Mouse (Mus musculus): ENCODE measurements at regions not wholly inside any gene's neighbourhood (a gene's known extent, or its start where the extent isn't known, plus 50 kb on each side); places are given as distances from the start of the nearest gene placed in this dataset.

- no peak for ATAC-seq (replicated peaks; ENCODE audit: low FRiP score, poor library complexity, severe bottlenecking)
These were observed 312.7 kb upstream of the Auts2 start for GRCm38 (mm10) chr5:132855619-132856510.

- no peak for ATAC-seq (replicated peaks; ENCODE audit: low FRiP score, poor library complexity, severe bottlenecking)
These were observed 307.6 kb upstream of the Auts2 start for GRCm38 (mm10) chr5:132850770-132851169.

GRCm38 (mm10) chr5:132848086-132848485 is 304.9 kb upstream of the Auts2 start:
- ATAC-seq (replicated peaks; ENCODE audit: low FRiP score, poor library complexity, severe bottlenecking), result no peak

GRCm38 (mm10) chr5:132843284-132843683 is 300.1 kb upstream of the Auts2 start:
- no peak for ATAC-seq (replicated peaks; ENCODE audit: low FRiP score, poor library complexity, severe bottlenecking)

GRCm38 (mm10) chr5:132841794-132842193 is 298.6 kb upstream of the Auts2 start:
- ATAC-seq (replicated peaks; ENCODE audit: low FRiP score, poor library complexity, severe bottlenecking), result no peak

GRCm38 (mm10) chr5:132837420-132837819 is 294.3 kb upstream of the Auts2 start:
- no peak for ATAC-seq (replicated peaks; ENCODE audit: low FRiP score, poor library complexity, severe bottlenecking)

- no peak for ATAC-seq (replicated peaks; ENCODE audit: low FRiP score, poor library complexity, severe bottlenecking)
These were observed 285.8 kb upstream of the Auts2 start for GRCm38 (mm10) chr5:132828993-132829392.

- no peak for ATAC-seq (replicated peaks; ENCODE audit: low FRiP score, poor library complexity, severe bottlenecking)
These were observed 284.6 kb upstream of the Auts2 start for GRCm38 (mm10) chr5:132827555-132828333.

- no peak for ATAC-seq (replicated peaks; ENCODE audit: low FRiP score, poor library complexity, severe bottlenecking)
These were observed 282.9 kb upstream of the Auts2 start for GRCm38 (mm10) chr5:132826009-132826408.

GRCm38 (mm10) chr5:132817665-132818064 is 274.5 kb upstream of the Auts2 start:
- no peak for ATAC-seq (replicated peaks; ENCODE audit: low FRiP score, poor library complexity, severe bottlenecking)

- no peak for ATAC-seq (replicated peaks; ENCODE audit: low FRiP score, poor library complexity, severe bottlenecking)
These were observed 266.0 kb upstream of the Auts2 start for GRCm38 (mm10) chr5:132809181-132809580.

GRCm38 (mm10) chr5:132796061-132796460 is 252.9 kb upstream of the Auts2 start:
- no peak for ATAC-seq (replicated peaks; ENCODE audit: low FRiP score, poor library complexity, severe bottlenecking)

GRCm38 (mm10) chr5:132792484-132792883 is 249.3 kb upstream of the Auts2 start:
- ATAC-seq (replicated peaks; ENCODE audit: low FRiP score, poor library complexity, severe bottlenecking), result no peak

GRCm38 (mm10) chr5:132785291-132785690 is 242.1 kb upstream of the Auts2 start:
- no peak for ATAC-seq (replicated peaks; ENCODE audit: low FRiP score, poor library complexity, severe bottlenecking)

- ATAC-seq (replicated peaks; ENCODE audit: low FRiP score, poor library complexity, severe bottlenecking), result no peak
These were observed 241.6 kb upstream of the Auts2 start for GRCm38 (mm10) chr5:132784791-132785190.

GRCm38 (mm10) chr5:132774141-132774680 is 231.1 kb upstream of the Auts2 start:
- no peak for ATAC-seq (replicated peaks; ENCODE audit: low FRiP score, poor library complexity, severe bottlenecking)

- ATAC-seq (replicated peaks; ENCODE audit: low FRiP score, poor library complexity, severe bottlenecking), result no peak
These were observed 217.3 kb upstream of the Auts2 start for GRCm38 (mm10) chr5:132760396-132760795.

GRCm38 (mm10) chr5:132759751-132760150 is 216.6 kb upstream of the Auts2 start:
- ATAC-seq (replicated peaks; ENCODE audit: low FRiP score, poor library complexity, severe bottlenecking), result no peak

GRCm38 (mm10) chr5:132758941-132759340 is 215.8 kb upstream of the Auts2 start:
- no peak for ATAC-seq (replicated peaks; ENCODE audit: low FRiP score, poor library complexity, severe bottlenecking)

- no peak for ATAC-seq (replicated peaks; ENCODE audit: low FRiP score, poor library complexity, severe bottlenecking)
These were observed 194.8 kb upstream of the Auts2 start for GRCm38 (mm10) chr5:132737966-132738365.
